Mouse (Mus musculus) limb, embryonic 14.5 days (tissue): ENCODE data around the gene Tnnc1. TPM values are rescaled to one million over a fixed set of nuclear protein-coding genes. Genes with fewer than 3 reads are reported as not detected.
A peak's percentile ranks its signal among the peaks of the same experiment; 100 is the strongest.

ENCODE experiments used
- ATAC-seq: fragments of 200-750 bp; cut with Nextera tagmentation; 2 replicates; pipeline ENCODE4 v1.8.0; 2017; ENCODE audit warnings: low read depth, moderate number of reproducible peaks, moderate TSS enrichment; ENCODE audit not compliant: low FRiP score
- DNase-seq: peaks from one replicate; pipeline ENCODE4 v3.0.0-alpha.2; 2015; ENCODE audit warnings: low spot score
- H3K27ac ChIP-seq: fragments of 300-500 bp; sonication (generic); replicated peaks from 2 replicates; pipeline ENCODE4 v1.5.1; 2014; ENCODE audit warnings: low read depth, mild to moderate bottlenecking, low read length, moderate library complexity, mixed read lengths
- H3K27me3 ChIP-seq: fragments of 300-500 bp; sonication (generic); 2 replicates; pipeline ENCODE4 v1.6.1; 2014; ENCODE audit warnings: low read length, mixed read lengths; ENCODE audit not compliant: control insufficient read depth, insufficient read depth
- H3K36me3 ChIP-seq: fragments of 300-500 bp; sonication (generic); 2 replicates; pipeline ENCODE4 v1.6.1; 2014; ENCODE audit warnings: mild to moderate bottlenecking, low read length, moderate library complexity, mixed read lengths; ENCODE audit not compliant: control insufficient read depth, insufficient read depth
- H3K4me1 ChIP-seq: fragments of 300-500 bp; sonication (generic); 2 replicates; pipeline ENCODE4 v1.6.1; 2014; ENCODE audit warnings: antibody characterized with exemption, low read length, mixed read lengths; ENCODE audit not compliant: control insufficient read depth, insufficient read depth
- H3K4me2 ChIP-seq: fragments of 300-500 bp; sonication (generic); replicated peaks from 2 replicates; pipeline ENCODE4 v1.6.1; 2014; ENCODE audit warnings: low read depth, mild to moderate bottlenecking, low read length, moderate library complexity; ENCODE audit not compliant: severe bottlenecking
- H3K4me3 ChIP-seq: fragments of 300-500 bp; sonication (generic); replicated peaks from 2 replicates; pipeline ENCODE4 v1.5.1; 2014; ENCODE audit warnings: low read length
- H3K9ac ChIP-seq: fragments of 300-500 bp; sonication (generic); 2 replicates; pipeline ENCODE4 v1.6.1; 2014; ENCODE audit warnings: mild to moderate bottlenecking, low read depth, low read length, moderate library complexity; ENCODE audit not compliant: severe bottlenecking
- H3K9me3 ChIP-seq: fragments of 300-500 bp; sonication (generic); 2 replicates; pipeline ENCODE4 v1.6.1; 2016; ENCODE audit warnings: low read length; ENCODE audit not compliant: control insufficient read depth
- POLR2A ChIP-seq: fragments of 200-500 bp; IDR thresholded peaks from 2 replicates; pipeline ENCODE4 v1.8.0; 2012; ENCODE audit warnings: inconsistent platforms, mild to moderate bottlenecking, moderate library complexity, borderline replicate concordance; ENCODE audit not compliant: insufficient read depth, insufficient read length; ENCODE audit errors: extremely low read depth
- WGBS: fragments of 180-500 bp; shearing (Covaris S2); extraction: QIAGEN DNeasy Blood & Tissue Kit; methylation state at CpG from one replicate; pipeline ENCODE4 v1.1.7; 2014; 5-methylcytosine and 5-hydroxymethylcytosine counted together
- polyA plus RNA-seq, 2 experiments: library from polyadenylated mRNA; depleted of rRNA in 1 of 2; stranded (reverse) in 1 of 2; unstranded in 1 of 2; fragments of >200 nt; fragmentation: Nextera tagmentation in 1 of 2; extraction: Ambion mirVana in 1 of 2; gene quantifications; 2 replicates each; pipeline versions ENCODE4 v1.2.1 to v1.2.3; 2012 to 2014

Tnnc1 gene
- polyA plus RNA-seq, 2 experiments = 458 to 483 TPM

DNA sequence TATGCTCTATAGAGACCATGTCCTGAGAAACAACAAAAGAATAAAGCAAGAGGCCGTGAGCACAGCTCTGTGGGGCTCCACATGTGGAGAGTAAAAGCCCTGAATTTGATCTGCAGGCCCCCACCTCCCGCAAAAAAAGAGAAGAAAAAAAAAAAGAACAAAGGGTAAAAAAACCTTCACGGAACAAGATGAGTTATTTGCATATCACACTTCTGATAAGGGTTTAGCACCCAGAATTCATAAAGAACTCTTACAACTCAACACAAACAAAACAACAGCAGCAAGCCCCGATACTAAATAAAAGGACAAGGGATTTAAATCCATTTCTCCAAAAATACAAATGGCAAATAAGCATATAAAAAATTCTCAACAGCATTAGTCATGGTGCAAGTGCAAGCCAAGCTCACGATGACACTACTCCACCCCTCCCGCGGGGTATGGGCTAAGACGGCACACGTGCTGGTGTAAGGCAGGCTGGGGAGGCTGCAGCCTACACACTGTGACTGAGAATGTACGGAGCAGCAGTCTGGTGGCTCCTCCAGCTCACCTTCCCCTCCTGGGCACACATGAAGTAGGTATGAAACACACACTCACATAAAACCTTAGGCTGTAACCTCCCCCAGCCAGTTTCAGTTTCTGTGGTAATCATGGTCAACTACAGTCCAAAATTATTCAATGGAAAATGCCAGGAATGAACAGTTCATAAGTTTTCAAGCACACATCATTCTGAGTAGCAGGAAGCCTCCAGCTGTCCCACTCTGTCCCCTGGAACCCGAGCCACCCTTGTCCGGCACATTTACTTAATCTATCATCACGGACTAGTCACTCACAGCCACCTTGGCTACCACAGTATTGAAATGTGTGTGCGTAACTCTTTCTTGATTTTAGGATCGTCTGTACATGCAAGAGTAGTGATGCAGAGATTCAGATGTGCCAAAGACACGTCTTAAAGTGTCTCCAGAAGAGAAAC is 10.3 kb upstream of the Tnnc1 start:
- H3K27me3 ChIP-seq = no peaks in the 10 kb centered on the region
- no peak for TF ChIP-seq POLR2A
- no peaks in the 10 kb centered on the region for H3K9me3 ChIP-seq
- DNase-seq (no peak), ATAC-seq (peak; percentile 68)
- WGBS = 79% methylated on average over 16 of the region's 16 CpGs
- H3K36me3 ChIP-seq = peaks cover 97% of the 10 kb centered on the region
- no peaks in the 10 kb centered on the region for H3K4me1 ChIP-seq
- H3K4me2 ChIP-seq = no peak overlapping the region
- H3K9ac ChIP-seq = no peak overlapping the region
- no peak overlapping the region for H3K4me3 ChIP-seq
- no peak overlapping the region for H3K27ac ChIP-seq

- no peak for ATAC-seq
- Histone ChIP-seq H3K9ac (no peak overlapping the region), H3K27me3 (no peaks in the 10 kb centered on the region), H3K4me2 (no peak overlapping the region), H3K9me3 (no peaks in the 10 kb centered on the region), H3K4me1 (0 out of 2 replicates have a peak, but pooled peaks cover 3% of the 10 kb centered on the region), H3K27ac (no peak overlapping the region), H3K36me3 (peaks cover 98% of the 10 kb centered on the region), H3K4me3 (no peak overlapping the region)
- no peak for DNase-seq
- no peak for TF ChIP-seq POLR2A
- WGBS = 90% methylated on average over 7 of the region's 7 CpGs
These were observed 8.5 kb upstream of the Tnnc1 start for GRCm38 (mm10) chr14:31199599-31199998.

GRCm38 (mm10) chr14:31200038-31200437 is 8.1 kb upstream of the Tnnc1 start:
- H3K4me1 ChIP-seq = peaks cover 8% of the 10 kb centered on the region
- no peaks in the 10 kb centered on the region for H3K27me3 ChIP-seq
- DNase-seq (no peak), ATAC-seq (no peak)
- H3K4me2 ChIP-seq = no peak overlapping the region
- H3K9ac ChIP-seq = no peak overlapping the region
- peaks cover 98% of the 10 kb centered on the region for H3K36me3 ChIP-seq
- H3K4me3 ChIP-seq = no peak overlapping the region
- no peak overlapping the region for H3K27ac ChIP-seq
- H3K9me3 ChIP-seq = no peaks in the 10 kb centered on the region
- WGBS = 87% methylated on average over 3 of the region's 3 CpGs
- no peak for TF ChIP-seq POLR2A

- 64% methylated on average over 4 of the region's 4 CpGs for WGBS
- H3K27ac ChIP-seq = peak overlapping the region; percentile 90; the same call in 1 of the 2 replicates
- ATAC-seq (no peak), DNase-seq (no peak)
- H3K4me2 ChIP-seq = peak overlapping the region; percentile 64
- H3K36me3 ChIP-seq = peaks cover 51% of the 10 kb centered on the region
- H3K9me3 ChIP-seq = no peaks in the 10 kb centered on the region
- peak overlapping the region; percentile 96 for H3K9ac ChIP-seq
- no peak for TF ChIP-seq POLR2A
- H3K4me3 ChIP-seq = peak overlapping the region; percentile 86
- peaks cover 11% of the 10 kb centered on the region for H3K4me1 ChIP-seq
- no peaks in the 10 kb centered on the region for H3K27me3 ChIP-seq
These were observed 3.3 kb upstream of the Tnnc1 start for GRCm38 (mm10) chr14:31204844-31205243.

GRCm38 (mm10) chr14:31205244-31205561 is 2.9 kb upstream of the Tnnc1 start:
- peak overlapping the region; percentile 64 for H3K4me2 ChIP-seq
- DNase-seq (no peak), ATAC-seq (no peak)
- H3K27ac ChIP-seq = peak overlapping the region; percentile 90
- H3K4me1 ChIP-seq = peaks cover 11% of the 10 kb centered on the region
- H3K9me3 ChIP-seq = no peaks in the 10 kb centered on the region
- no peak for TF ChIP-seq POLR2A
- H3K27me3 ChIP-seq = no peaks in the 10 kb centered on the region
- H3K9ac ChIP-seq = peak overlapping the region; percentile 96
- WGBS = 12% methylated on average over 8 of the region's 8 CpGs
- H3K4me3 ChIP-seq = peak overlapping the region; percentile 86
- H3K36me3 ChIP-seq = peaks cover 48% of the 10 kb centered on the region
